Mouse (Mus musculus) erythroblast, embryonic 14.5 days (primary cell): ENCODE measurements around the gene Tpcn1. TPM values are rescaled to one million over a fixed set of nuclear protein-coding genes. Genes with fewer than 3 reads are reported as not detected.
A peak's percentile ranks its signal among the peaks of the same experiment; 100 is the strongest.

Experiments
- H3K27me3 ChIP-seq: 2 replicates; pipeline ENCODE4 v1.6.1; 2012; ENCODE audit warnings: inconsistent platforms; ENCODE audit not compliant: control insufficient read depth
- H3K36me3 ChIP-seq: 2 replicates; pipeline ENCODE4 v1.6.1; 2012; ENCODE audit warnings: mild to moderate bottlenecking, inconsistent platforms; ENCODE audit not compliant: control insufficient read depth
- H3K4me1 ChIP-seq: 2 replicates; pipeline ENCODE4 v1.6.1; 2012; ENCODE audit warnings: inconsistent platforms; ENCODE audit not compliant: control insufficient read depth
- H3K4me3 ChIP-seq: replicated peaks from 2 replicates; pipeline ENCODE3; 2012; ENCODE audit warnings: moderate library complexity, mild to moderate bottlenecking, inconsistent platforms
- H3K9me3 ChIP-seq: 2 replicates; pipeline ENCODE4 v1.6.1; 2012; ENCODE audit warnings: low read length, inconsistent platforms, mixed read lengths; ENCODE audit not compliant: control insufficient read depth
- GATA1 ChIP-seq: IDR thresholded peaks from 2 replicates; pipeline ENCODE4 v1.6.1; 2012; ENCODE audit warnings: low read length, inconsistent platforms, mixed read lengths
- TAL1 ChIP-seq: IDR thresholded peaks from 3 replicates; pipeline ENCODE4 v1.6.1; 2012; ENCODE audit warnings: low read length, inconsistent platforms, mixed read lengths
- polyA plus RNA-seq: library from polyadenylated mRNA; stranded (reverse); fragments of >175 nt; gene quantifications from 2 replicates; pipeline ENCODE4 v1.2.3, GENCODE M21; 2012

The Tpcn1 gene
- polyA plus RNA-seq, 1 experiment, result 30.3 TPM

- Histone ChIP-seq H3K4me1 (peaks cover 38% of the 10 kb centered on the region), H3K9me3 (peaks cover 4% of the 10 kb centered on the region; the same call in 1 of the 2 replicates), H3K27me3 (peaks cover 22% of the 10 kb centered on the region), H3K4me3 (no peak overlapping the region), H3K36me3 (peaks cover 3% of the 10 kb centered on the region; the same call in 1 of the 2 replicates)
- TF ChIP-seq TAL1 (no peak), GATA1 (no peak)
Measured at GRCm38 (mm10) chr5:120514754-120515153, 73.7 kb downstream of the Tpcn1 start.

GRCm38 (mm10) chr5:120514031-120514677 is 74.3 kb downstream of the Tpcn1 start:
- H3K4me1 ChIP-seq, result peaks cover 38% of the 10 kb centered on the region
- peaks cover 7% of the 10 kb centered on the region for H3K9me3 ChIP-seq
- no peaks in the 10 kb centered on the region for H3K36me3 ChIP-seq
- TF ChIP-seq GATA1 (no peak), TAL1 (no peak)
- no peak overlapping the region for H3K4me3 ChIP-seq
- peaks cover 22% of the 10 kb centered on the region for H3K27me3 ChIP-seq

GRCm38 (mm10) chr5:120512911-120513555 is 75.4 kb downstream of the Tpcn1 start:
- H3K4me1 ChIP-seq, result peaks cover 38% of the 10 kb centered on the region
- H3K4me3 ChIP-seq, result no peak overlapping the region
- no peaks in the 10 kb centered on the region for H3K36me3 ChIP-seq

GRCm38 (mm10) chr5:120511643-120512220 is 76.7 kb downstream of the Tpcn1 start:
- Histone ChIP-seq H3K36me3 (no peaks in the 10 kb centered on the region), H3K9me3 (peaks cover 7% of the 10 kb centered on the region), H3K4me3 (peak overlapping the region; percentile 64), H3K4me1 (peaks cover 32% of the 10 kb centered on the region), H3K27me3 (peaks cover 22% of the 10 kb centered on the region)
- no peak for TF ChIP-seq TAL1

More at GRCm38 (mm10) chr5:120512911-120513555, 75.4 kb downstream of the Tpcn1 start:
- Histone ChIP-seq H3K9me3 (peaks cover 7% of the 10 kb centered on the region), H3K27me3 (peaks cover 22% of the 10 kb centered on the region)
- TF ChIP-seq GATA1 (no peak), TAL1 (no peak)

GRCm38 (mm10) chr5:120510982-120511642 is 77.4 kb downstream of the Tpcn1 start, which contains the start of gene Slc8b1:
Gene Slc8b1, plus strand, starts transcription at chr5:120511168.
- no peaks in the 10 kb centered on the region for H3K36me3 ChIP-seq
- peaks cover 7% of the 10 kb centered on the region for H3K9me3 ChIP-seq
- TF ChIP-seq TAL1, result no peak
- H3K27me3 ChIP-seq, result peaks cover 22% of the 10 kb centered on the region
- H3K4me1 ChIP-seq, result peaks cover 27% of the 10 kb centered on the region
- H3K4me3 ChIP-seq, result peak within 1 kb of the TSS; percentile 64

GRCm38 (mm10) chr5:120507311-120507710 is 81.2 kb downstream of the Tpcn1 start:
- Histone ChIP-seq H3K36me3 (no peaks in the 10 kb centered on the region), H3K27me3 (peaks cover 17% of the 10 kb centered on the region), H3K4me1 (peaks cover 43% of the 10 kb centered on the region), H3K9me3 (peaks cover 7% of the 10 kb centered on the region), H3K4me3 (no peak overlapping the region)
- TF ChIP-seq GATA1, result no peak
- TF ChIP-seq TAL1, result no peak

GRCm38 (mm10) chr5:120506490-120506889 is 82.0 kb downstream of the Tpcn1 start:
- Histone ChIP-seq H3K4me3 (no peak overlapping the region), H3K36me3 (no peaks in the 10 kb centered on the region), H3K4me1 (peaks cover 40% of the 10 kb centered on the region), H3K9me3 (peaks cover 7% of the 10 kb centered on the region), H3K27me3 (peaks cover 9% of the 10 kb centered on the region)
- TF ChIP-seq TAL1 (no peak), GATA1 (no peak)

GRCm38 (mm10) chr5:120505781-120506180 is 82.7 kb downstream of the Tpcn1 start:
- Histone ChIP-seq H3K9me3 (peaks cover 3% of the 10 kb centered on the region), H3K36me3 (no peaks in the 10 kb centered on the region), H3K4me3 (peak overlapping the region; percentile 21), H3K4me1 (peaks cover 33% of the 10 kb centered on the region), H3K27me3 (peaks cover 2% of the 10 kb centered on the region; the same call in 1 of the 2 replicates)
- no peak for TF ChIP-seq GATA1
- TF ChIP-seq TAL1, result no peak

GRCm38 (mm10) chr5:120505368-120505767 is 83.1 kb downstream of the Tpcn1 start:
- Histone ChIP-seq H3K9me3 (peaks cover 3% of the 10 kb centered on the region), H3K4me1 (peaks cover 29% of the 10 kb centered on the region), H3K4me3 (peak overlapping the region; percentile 21), H3K36me3 (no peaks in the 10 kb centered on the region), H3K27me3 (peaks cover 2% of the 10 kb centered on the region; the same call in 1 of the 2 replicates)
- no peak for TF ChIP-seq TAL1
- no peak for TF ChIP-seq GATA1
